In genomic region chr7:30886852-30887251, GRCm38 (mm10) we compare ENCODE assay signal across 27 mouse cellular contexts. TPM values are rescaled to one million over a fixed set of nuclear protein-coding genes. Genes with fewer than 3 reads are reported as not detected.
DNase-seq lines count a peak whose midpoint lies in the region; ATAC-seq and TF ChIP-seq lines count a peak whose summit lies in the region.
"Had no signal": no experiment of that assay in that cellular context is flagged by ENCODE, and none has a peak within 500 bp of the region (broad histone marks: within the 10 kb centered on the region; RNA-seq: fewer than 3 reads in every experiment).

No protein-coding gene starts in this region.

- in situ Hi-C loops in CH12.LX (cut with MboI; ENCODE audit: low pct_ligation_motif_present, low pct_unique_long_range_greater_than_20kb, low sequenced_read_pairs), result no loop called here

- no peak for TF ChIP-seq CTCF in CH12.LX (conservative IDR thresholded peaks at IDR 0.05 in 1 of 2, IDR thresholded peaks at IDR 0.05 in 1 of 2; ENCODE audit: low read depth in 2 of 2, low read length in 2 of 2)

- dilution Hi-C loops in CH12.LX (cut with MboI; ENCODE audit: extremely low pct_ligation_motif_present, extremely low pct_unique_long_range_greater_than_20kb, low sequenced_read_pairs), result no loop called here

- no peaks in the 10 kb centered on the region for H3K27me3 ChIP-seq in CH12.LX (replicated peaks)
- H3K27me3 ChIP-seq: embryonic facial prominence, embryonic 12.5 days; forebrain, embryonic 12.5 days; heart, embryonic 12.5 days; Patski had no signal

- H3K79me2 ChIP-seq in CH12.LX (replicated peaks; ENCODE audit: control insufficient read depth, extremely low read depth, insufficient read depth, poor library complexity, severe bottlenecking), result no peaks in the 10 kb centered on the region

- peak; percentile 41 for DNase-seq in adrenal gland, postnatal 14 days
- no peak for DNase-seq in adrenal gland, adult 8-10 months
- no peak for DNase-seq in CH12.LX (ENCODE audit: extremely low read depth)
- DNase-seq in ovary, postnatal 10 days (ENCODE audit: low spot score), result no peak
- DNase-seq in heart, adult 9 months (ENCODE audit: low spot score in 2 of 2), result no peak
- DNase-seq: cerebellum, adult 11 months; cerebellum, adult 8-10 months had no signal

- TF ChIP-seq RAD21 in CH12.LX (IDR thresholded peaks at IDR 0.05; ENCODE audit: low read depth, low read length), result no peak

- peak; percentile 33; the same call in 1 of the 2 replicates for ATAC-seq in common myeloid progenitor, adult 5-6 weeks (replicated peaks; ENCODE audit: low read depth, poor library complexity, severe bottlenecking)
- peak; percentile 56 for ATAC-seq in megakaryocyte progenitor cell, adult 5-6 weeks (replicated peaks; ENCODE audit: poor library complexity)
- no peak for ATAC-seq in monocyte, adult 5-6 weeks (replicated peaks; ENCODE audit: insufficient number of reproducible peaks, low FRiP score, low TSS enrichment, poor library complexity, severe bottlenecking)
- ATAC-seq: forebrain, embryonic 16.5 days; intestine, postnatal 0 days; Patski had no signal

- peaks cover 30 to 76% of the 10 kb centered on the region in 2 experiments for H3K4me1 ChIP-seq in CH12.LX (ENCODE audit: control insufficient read depth in 1 of 2, insufficient read depth in 2 of 2)
- H3K4me1 ChIP-seq: embryonic facial prominence, embryonic 12.5 days; forebrain, embryonic 12.5 days; heart, embryonic 12.5 days; hindbrain, embryonic 10.5 days had no signal

- no peak for TF ChIP-seq EP300 in CH12.LX (IDR thresholded peaks at IDR 0.05; ENCODE audit: low read length)

- TF ChIP-seq POLR2A in CH12.LX (IDR thresholded peaks at IDR 0.05; ENCODE audit: low read depth, low read length), result no peak

- H3K36me3 ChIP-seq in CH12.LX (replicated peaks in 1 of 2; ENCODE audit: control insufficient read depth in 1 of 2, insufficient read depth in 1 of 2, low read length in 1 of 2), result peaks cover 0 to 3% of the 10 kb centered on the region in 2 experiments
- H3K36me3 ChIP-seq: embryonic facial prominence, embryonic 12.5 days; forebrain, embryonic 12.5 days; heart, embryonic 12.5 days; hindbrain, embryonic 10.5 days had no signal

- H3K9me3 ChIP-seq in CH12.LX (replicated peaks; ENCODE audit: low read length), result peaks cover 10% of the 10 kb centered on the region
- H3K9me3 ChIP-seq: embryonic facial prominence, embryonic 12.5 days; forebrain, embryonic 12.5 days; heart, embryonic 12.5 days had no signal

- no peak overlapping the region for H3K9ac ChIP-seq in CH12.LX (ENCODE audit: insufficient read depth, low read depth)
- H3K9ac ChIP-seq: embryonic facial prominence, embryonic 12.5 days; forebrain, embryonic 12.5 days; heart, embryonic 12.5 days; hindbrain, embryonic 14.5 days had no signal

- H3K4me3 ChIP-seq in CH12.LX (replicated peaks in 1 of 3; ENCODE audit: low read depth in 2 of 3, low read length in 2 of 3, poor library complexity in 1 of 3), result no peak overlapping the region
- H3K4me3 ChIP-seq: embryonic facial prominence, embryonic 12.5 days; forebrain, embryonic 12.5 days; heart, adult 2 months; heart, embryonic 12.5 days; hindbrain, embryonic 10.5 days had no signal

- H3K4me2 ChIP-seq in CH12.LX (ENCODE audit: insufficient read depth, low read depth, poor library complexity, severe bottlenecking), result 0 out of 2 replicates have a peak overlapping the region, but pooled peaks have one; percentile 53
- H3K4me2 ChIP-seq: embryonic facial prominence, embryonic 12.5 days; forebrain, embryonic 12.5 days; heart, embryonic 12.5 days; hindbrain, embryonic 14.5 days had no signal

- H3K27ac ChIP-seq in CH12.LX (ENCODE audit: insufficient read depth, low read depth), result peak overlapping the region; percentile 53; the same call in 1 of the 2 replicates
- H3K27ac ChIP-seq: embryonic facial prominence, embryonic 12.5 days; forebrain, embryonic 12.5 days; heart, adult 2 months; hindbrain, embryonic 10.5 days; hindbrain, embryonic 14.5 days had no signal

TF ChIP-seq in CH12.LX, 34 proteins besides CTCF, POLR2A, EP300 and RAD21:
- TF ChIP-seq MXI1 (IDR thresholded peaks at IDR 0.05; ENCODE audit: low read depth, low read length) (no peak), GABPA (IDR thresholded peaks at IDR 0.05; ENCODE audit: insufficient replicate concordance, low read depth, low read length) (no peak), MAFK (IDR thresholded peaks at IDR 0.05; ENCODE audit: insufficient replicate concordance, low read length) (no peak), TBP (conservative IDR thresholded peaks at IDR 0.05; ENCODE audit: low read depth, low read length) (no peak), USF1 (IDR thresholded peaks at IDR 0.05; ENCODE audit: low read depth, low read length) (no peak), CHD2 (IDR thresholded peaks at IDR 0.05; ENCODE audit: low read length) (no peak), ETS1 (conservative IDR thresholded peaks at IDR 0.05; ENCODE audit: low read depth, low read length) (no peak), MEF2A (IDR thresholded peaks at IDR 0.05; ENCODE audit: borderline replicate concordance, low read depth, low read length) (no peak), USF2 (conservative IDR thresholded peaks at IDR 0.05; ENCODE audit: low read depth, low read length) (no peak)

RNA-seq across cellular contexts. Expression of gene Cd22, which starts 6.7 kb away (rescaled TPM):
- total RNA-seq in adrenal gland, postnatal 14 days (2021), result 3.2 and 14.1 TPM in 2 replicates
- 1 to 10 TPM; 1.1 to 2.3 (median 1.5) TPM for total RNA-seq in adrenal gland, adult 8-10 months (2022)
- total RNA-seq in CH12.LX (2012; rRNA removed) (41.7 and 42.3 TPM in 2 replicates), CH12.LX (2014; rRNA removed) (81.5 and 90.6 TPM in 2 replicates)
- 180 and 190 TPM in 2 replicates for polyA plus RNA-seq in CH12.LX (2012; ENCODE audit: insufficient read length, low read depth)
- total RNA-seq in common myeloid progenitor, adult 5-6 weeks (2017), result 0.29 and 7.6 TPM in 2 replicates
- 0.29 and 1.3 TPM in 2 replicates for total RNA-seq in megakaryocyte progenitor cell, adult 5-6 weeks (2015)
- 0.07 and 0.29 TPM in 2 replicates for total RNA-seq in megakaryocyte progenitor cell, adult 5-6 weeks (2017)
- total RNA-seq in monocyte, adult 5-6 weeks (2017), result 45.5 to 101 TPM (median 62.1 TPM) in 3 replicates
- polyA plus RNA-seq: forebrain, embryonic 12.5 days; heart, embryonic 12.5 days; hindbrain, embryonic 10.5 days; hindbrain, embryonic 14.5 days; Patski had no signal

RNA-seq across cellular contexts. Expression of gene Ffar1, which starts 25.5 kb away (rescaled TPM):
- 0.41 TPM in 1 of 2 replicates, not detected in the other for total RNA-seq in adrenal gland, postnatal 14 days (2021)
- not detected for total RNA-seq in adrenal gland, adult 8-10 months (2022)
- total RNA-seq in CH12.LX (2012; rRNA removed) (0.34 and 0.42 TPM in 2 replicates), CH12.LX (2014; rRNA removed) (1.2 and 1.4 TPM in 2 replicates)
- 14.3 and 17.2 TPM in 2 replicates for polyA plus RNA-seq in CH12.LX (2012; ENCODE audit: insufficient read length, low read depth)
- total RNA-seq in common myeloid progenitor, adult 5-6 weeks (2017), result not detected in 2 replicates
- not detected in 2 replicates for total RNA-seq in megakaryocyte progenitor cell, adult 5-6 weeks (2015)
- not detected in 2 replicates for total RNA-seq in megakaryocyte progenitor cell, adult 5-6 weeks (2017)
- 0.10 to 1.5 TPM (median 0.32 TPM) in 3 replicates for total RNA-seq in monocyte, adult 5-6 weeks (2017)
- total RNA-seq: gastrocnemius, postnatal 10 days; gastrocnemius, postnatal 4 days; heart, adult 2 months; heart, postnatal 25 days had no signal
- polyA plus RNA-seq: C2C12; embryonic facial prominence, embryonic 12.5 days; forebrain, embryonic 12.5 days; forebrain, embryonic 16.5 days; frontal cortex, adult 2 months; heart, embryonic 12.5 days; hindbrain, embryonic 10.5 days; hindbrain, embryonic 14.5 days; Patski had no signal

RNA-seq across cellular contexts. Expression of gene Mag, which starts 27.8 kb away (rescaled TPM):
- 0.33 and 0.90 TPM in 2 replicates for total RNA-seq in adrenal gland, postnatal 14 days (2021)
- total RNA-seq in adrenal gland, adult 8-10 months (2022), result 1 to 10 TPM in 1 of 4 experiments, under 1 TPM in 3; 0.32 to 1.3 (median 0.42) TPM
- total RNA-seq in CH12.LX (2012; rRNA removed) (0.04 TPM in 1 of 2 replicates, not detected in the other), CH12.LX (2014; rRNA removed) (not detected in 2 replicates)
- polyA plus RNA-seq in CH12.LX (2012; ENCODE audit: insufficient read length, low read depth), result not detected in 2 replicates
- not detected in 2 replicates for total RNA-seq in common myeloid progenitor, adult 5-6 weeks (2017)
- total RNA-seq in megakaryocyte progenitor cell, adult 5-6 weeks (2015), result 0.39 TPM in 1 of 2 replicates, not detected in the other
- total RNA-seq in megakaryocyte progenitor cell, adult 5-6 weeks (2017), result 0.37 and 1.3 TPM in 2 replicates
- total RNA-seq in monocyte, adult 5-6 weeks (2017), result 2.5 to 6.9 TPM (median 3.5 TPM) in 3 replicates
- total RNA-seq: heart, adult 2 months had no signal
- polyA plus RNA-seq: activated CD4-positive, CD25-positive, alpha-beta regulatory T cell, adult 4 months; heart, embryonic 12.5 days; Patski had no signal

RNA-seq across cellular contexts. Expression of gene Ffar3, which starts 30.9 kb away (rescaled TPM):
- total RNA-seq in adrenal gland, postnatal 14 days (2021), result 0.26 and 0.38 TPM in 2 replicates
- total RNA-seq in adrenal gland, adult 8-10 months (2022), result 1 to 10 TPM in 1 of 4 experiments, under 1 TPM in 3; 0.35 to 1.9 (median 0.75) TPM
- total RNA-seq in CH12.LX (2012; rRNA removed) (not detected in 2 replicates), CH12.LX (2014; rRNA removed) (not detected in 2 replicates)
- polyA plus RNA-seq in CH12.LX (2012; ENCODE audit: insufficient read length, low read depth), result not detected in 2 replicates
- total RNA-seq in common myeloid progenitor, adult 5-6 weeks (2017), result not detected in 2 replicates
- not detected in 2 replicates for total RNA-seq in megakaryocyte progenitor cell, adult 5-6 weeks (2015)
- total RNA-seq in megakaryocyte progenitor cell, adult 5-6 weeks (2017), result not detected in 2 replicates
- not detected in 3 replicates for total RNA-seq in monocyte, adult 5-6 weeks (2017)
- total RNA-seq: gastrocnemius, postnatal 10 days; gastrocnemius, postnatal 4 days; heart, adult 2 months; heart, postnatal 25 days had no signal
- polyA plus RNA-seq: activated CD4-positive, CD25-positive, alpha-beta regulatory T cell, adult 4 months; C2C12; forebrain, embryonic 12.5 days; forebrain, embryonic 16.5 days; frontal cortex, adult 2 months; heart, adult 2 months; heart, embryonic 12.5 days; heart, embryonic 16.5 days; hindbrain, embryonic 10.5 days; hindbrain, embryonic 14.5 days; Patski had no signal

RNA-seq across cellular contexts. Expression of gene Hamp2, which starts 37.6 kb away (rescaled TPM):
- 6.5 TPM in 1 of 2 replicates, not detected in the other for total RNA-seq in adrenal gland, postnatal 14 days (2021)
- total RNA-seq in adrenal gland, adult 8-10 months (2022), result 1 to 10 TPM in 3 of 4 experiments, not detected in 1; 1.3 to 4.2 (median 2.6) TPM
- total RNA-seq in CH12.LX (2012; rRNA removed) (not detected in 2 replicates), CH12.LX (2014; rRNA removed) (not detected in 2 replicates)
- not detected in 2 replicates for polyA plus RNA-seq in CH12.LX (2012; ENCODE audit: insufficient read length, low read depth)
- not detected in 2 replicates for total RNA-seq in common myeloid progenitor, adult 5-6 weeks (2017)
- not detected in 2 replicates for total RNA-seq in megakaryocyte progenitor cell, adult 5-6 weeks (2015)
- total RNA-seq in megakaryocyte progenitor cell, adult 5-6 weeks (2017), result not detected in 2 replicates
- total RNA-seq in monocyte, adult 5-6 weeks (2017), result not detected in 3 replicates
- total RNA-seq: gastrocnemius, postnatal 10 days; gastrocnemius, postnatal 4 days had no signal
- polyA plus RNA-seq: activated CD4-positive, CD25-positive, alpha-beta regulatory T cell, adult 4 months; C2C12; cortical plate, adult 2 months; embryonic facial prominence, embryonic 12.5 days; forebrain, embryonic 12.5 days; forebrain, embryonic 16.5 days; frontal cortex, adult 2 months; heart, embryonic 12.5 days; heart, embryonic 16.5 days; hindbrain, embryonic 10.5 days; hindbrain, embryonic 14.5 days; intestine, postnatal 0 days; Patski had no signal
